Mouse (Mus musculus): ENCODE measurements around the gene Esrrg.

- TF ChIP-seq POLR2A (IDR thresholded peaks at IDR 0.05; ENCODE audit: extremely low read depth, insufficient read depth, low read length): no peak
- TF ChIP-seq CTCF (IDR thresholded peaks at IDR 0.05; ENCODE audit: extremely low read depth, insufficient read depth, low read length): no peak
These were observed 263.6 kb downstream of the Esrrg start for GRCm38 (mm10) chr1:187872208-187872607.
